Mouse (Mus musculus) monocyte, adult 2 months (primary cell): ENCODE data around the gene Shisa9.

ENCODE experiments used
- DNase-seq, 2 experiments: peaks; one replicate each; pipeline ENCODE4 v3.0.0; 2022; ENCODE audit warnings: low spot score in 2 of 2, low read depth in 1 of 2

Shisa9 gene

GRCm38 (mm10) chr16:12196841-12197240, 212.9 kb downstream of the Shisa9 start:
- DNase-seq: no peak

DNA sequence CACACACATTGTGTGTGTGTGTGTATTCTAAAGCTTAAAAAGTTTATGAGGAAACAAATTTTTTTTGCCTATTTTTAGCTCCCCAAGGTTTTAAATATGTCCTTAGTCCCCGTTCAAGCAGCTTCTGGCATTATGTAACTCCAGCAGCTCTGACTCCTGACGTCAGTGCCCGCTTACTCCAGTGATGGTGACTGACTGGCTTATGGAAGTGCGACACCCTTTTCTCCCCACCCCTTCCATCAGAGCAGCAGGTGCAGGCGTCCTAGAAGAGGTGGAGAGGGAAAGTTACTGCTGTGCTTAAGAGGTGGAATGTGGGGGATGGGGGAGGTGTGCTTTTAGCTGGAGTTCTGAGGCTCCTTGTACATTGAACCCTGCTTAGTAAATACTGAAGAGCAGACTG, 213.7 kb downstream of the Shisa9 start:
- DNase-seq: no peak

GRCm38 (mm10) chr16:12201216-12201615, 217.3 kb downstream of the Shisa9 start:
- DNase-seq: no peak

DNA sequence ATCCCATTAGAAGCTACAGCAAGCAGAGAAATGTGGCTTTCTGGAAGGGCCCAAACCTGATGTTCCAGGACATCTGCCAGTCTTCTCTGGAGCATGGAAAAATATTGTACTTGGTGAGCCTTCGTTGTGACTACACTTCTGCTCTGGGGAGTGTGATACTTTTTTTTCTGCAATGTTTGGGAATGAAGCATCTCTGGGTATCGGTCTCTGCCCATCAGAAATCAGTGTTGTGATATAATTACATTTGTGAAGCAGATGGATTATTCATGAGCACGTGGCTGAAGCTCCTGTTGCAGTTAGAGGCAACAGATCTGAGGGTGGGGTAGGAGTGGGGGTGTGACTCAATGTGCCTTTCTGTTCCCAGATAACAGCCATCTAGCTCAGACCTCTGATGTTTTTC, 218.2 kb downstream of the Shisa9 start:
- no peak for DNase-seq

GRCm38 (mm10) chr16:12203055-12203454, 219.1 kb downstream of the Shisa9 start:
- no peak for DNase-seq

DNA sequence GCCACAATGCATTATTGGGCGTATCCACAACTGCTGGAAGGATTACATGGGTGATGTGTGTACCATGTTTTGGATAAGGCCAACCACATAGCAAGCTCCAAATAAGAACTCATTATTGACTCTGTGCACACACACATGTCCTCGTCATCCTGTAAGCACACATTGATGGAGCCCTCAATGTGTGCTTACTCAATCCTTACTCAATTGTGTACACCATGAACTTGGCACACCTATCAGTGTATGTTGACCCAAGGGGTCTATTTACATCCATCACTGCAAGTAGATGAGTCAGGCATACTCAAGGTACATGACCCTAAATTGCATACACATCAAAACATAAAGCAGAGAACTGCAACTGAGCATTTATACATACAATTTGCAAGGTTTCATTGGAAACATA, 220.5 kb downstream of the Shisa9 start:
- no peak for DNase-seq

GRCm38 (mm10) chr16:12206421-12206950, 222.6 kb downstream of the Shisa9 start:
- DNase-seq: no peak

GRCm38 (mm10) chr16:12206951-12207350, 223.0 kb downstream of the Shisa9 start:
- DNase-seq: no peak

GRCm38 (mm10) chr16:12209355-12209754, 225.4 kb downstream of the Shisa9 start:
- DNase-seq: no peak

DNA sequence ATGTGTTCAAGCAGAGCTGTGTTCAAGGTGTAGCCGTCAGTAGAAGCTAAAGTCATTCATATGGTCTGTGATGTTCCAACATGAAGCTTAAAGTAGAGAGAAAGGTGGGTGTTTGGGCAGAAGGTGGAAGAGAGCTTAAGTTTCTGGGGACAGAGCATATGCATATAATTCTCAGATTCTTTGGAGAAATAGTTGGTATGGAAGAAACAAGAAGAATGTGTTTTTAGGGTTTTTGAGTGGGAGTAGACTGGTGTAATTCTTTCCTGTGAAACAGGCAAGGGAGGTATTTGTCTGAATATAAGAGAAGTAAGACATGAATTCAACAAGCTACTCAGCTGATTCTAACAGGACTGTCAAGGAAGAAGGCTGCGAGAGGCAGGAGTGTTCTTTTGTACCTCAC, 225.9 kb downstream of the Shisa9 start:
- DNase-seq: no peak

DNA sequence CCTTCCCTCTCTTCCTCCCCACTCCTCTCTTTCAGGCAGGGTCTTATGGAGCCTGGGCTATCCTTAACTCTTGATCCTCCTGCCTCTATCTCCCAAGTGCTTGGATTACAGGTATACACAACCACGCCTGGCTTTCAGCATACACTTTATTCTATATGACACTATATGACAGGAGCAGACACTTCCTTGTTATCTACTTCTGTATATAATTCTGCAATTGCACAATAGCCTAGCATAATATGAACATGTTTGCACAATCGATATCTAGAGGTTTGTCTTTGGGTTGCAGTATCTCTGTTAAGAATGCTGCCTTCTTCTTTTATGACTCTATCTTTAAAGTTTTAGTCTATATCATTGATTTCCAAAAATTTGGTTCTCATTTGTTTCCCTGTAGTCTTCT, 230.1 kb downstream of the Shisa9 start:
- DNase-seq: no peak

DNA sequence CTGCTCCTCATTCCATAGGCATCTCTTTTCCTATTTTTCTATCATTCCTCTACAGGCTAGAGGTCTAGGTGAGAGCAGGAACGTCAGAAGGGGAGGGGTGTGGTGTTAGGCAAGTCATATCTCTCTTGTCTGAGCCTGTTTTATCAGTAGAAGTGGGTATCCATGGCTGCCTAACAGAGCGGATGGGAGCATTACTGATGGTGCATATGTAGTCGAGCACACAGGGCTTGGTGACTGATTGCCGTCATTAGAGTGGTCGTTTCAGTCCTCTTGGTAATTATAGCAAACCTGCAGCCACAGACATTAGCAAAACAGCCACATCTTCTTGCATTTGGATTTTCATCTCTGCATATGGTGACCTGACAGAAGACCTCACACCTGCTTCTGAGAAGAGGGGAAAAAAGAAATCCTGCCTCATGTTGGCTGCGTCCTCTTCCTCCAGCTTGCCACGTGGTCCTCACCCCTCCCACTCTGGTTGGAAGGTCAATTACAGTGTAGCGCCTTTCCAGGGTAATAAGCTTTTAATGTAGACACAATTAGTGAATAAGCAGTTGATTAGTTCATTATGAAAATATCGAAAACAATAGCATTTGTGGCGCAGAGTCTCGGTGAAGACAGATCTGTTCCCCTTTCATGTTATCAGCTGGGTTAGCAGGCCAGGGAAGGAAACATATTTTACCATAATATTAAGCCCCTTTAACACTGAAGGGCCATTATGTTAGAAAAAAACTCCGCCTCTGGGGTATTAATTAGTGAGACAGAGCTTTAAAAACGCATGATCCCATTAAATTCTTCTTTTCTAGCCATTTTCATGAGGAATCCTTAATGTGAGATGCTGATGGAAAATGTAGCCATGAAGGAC, 233.6 kb downstream of the Shisa9 start:
- no peak for DNase-seq

DNA sequence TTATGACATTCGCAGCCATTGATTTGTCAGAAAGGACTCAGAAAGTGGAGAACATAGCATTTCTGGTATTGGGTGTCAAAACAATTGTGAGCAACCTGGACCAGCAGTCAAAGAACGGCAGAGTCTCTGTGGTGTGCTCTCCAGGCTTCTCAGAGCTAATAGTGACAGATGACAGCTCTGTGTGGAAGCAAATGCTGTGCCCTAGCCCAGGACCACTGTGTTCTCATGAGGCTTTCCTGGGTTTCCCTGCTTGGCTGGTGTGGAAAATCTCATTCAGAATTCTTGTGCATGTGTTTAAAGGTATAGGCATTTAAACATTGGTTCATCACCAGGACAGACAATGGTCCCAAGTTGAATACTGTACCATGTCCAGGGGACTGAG, 234.2 kb downstream of the Shisa9 start:
- DNase-seq: no peak

DNA sequence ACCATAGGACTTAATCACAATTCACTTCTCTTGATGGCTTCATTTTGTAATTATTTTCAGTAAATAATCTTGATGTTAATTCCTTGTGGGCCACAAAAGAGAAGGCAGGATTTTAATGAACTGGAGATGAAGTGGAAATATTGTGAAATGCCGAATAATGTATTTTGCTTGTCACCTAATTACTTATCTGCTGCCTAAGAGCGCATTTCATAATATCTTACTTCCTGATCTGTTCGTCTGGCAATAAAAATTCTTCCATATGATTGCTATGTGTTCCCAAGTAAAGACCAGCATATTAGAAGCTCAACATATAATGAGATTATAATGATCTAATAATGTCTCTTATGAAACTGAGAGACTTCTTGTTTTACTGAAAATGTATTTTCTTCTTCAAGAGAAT, 235.9 kb downstream of the Shisa9 start:
- DNase-seq: no peak

GRCm38 (mm10) chr16:12223537-12223936, 239.6 kb downstream of the Shisa9 start:
- DNase-seq: no peak

DNA sequence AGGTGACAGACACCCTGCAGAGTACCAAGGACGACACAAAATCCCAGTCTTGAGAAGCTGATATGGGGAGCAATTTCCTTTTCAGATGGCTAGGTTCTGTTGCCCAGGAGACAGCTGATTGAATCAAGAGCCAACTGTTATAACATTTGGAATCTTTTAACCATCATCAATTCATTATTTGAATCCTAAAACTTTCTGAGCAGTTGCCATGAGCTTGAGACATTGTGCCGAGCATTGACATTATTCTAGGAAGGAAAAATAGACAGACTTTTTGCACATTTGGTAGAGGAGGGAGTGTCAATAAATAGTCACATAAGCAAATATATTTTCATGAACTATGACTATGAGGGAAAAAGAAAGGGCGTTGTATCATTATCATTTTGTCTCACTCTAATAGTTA, 243.0 kb downstream of the Shisa9 start:
- DNase-seq: no peak

GRCm38 (mm10) chr16:12233288-12233687, 249.4 kb downstream of the Shisa9 start:
- no peak for DNase-seq

- DNase-seq: no peak
Measured at GRCm38 (mm10) chr16:12234289-12234688, 250.4 kb downstream of the Shisa9 start.

DNA sequence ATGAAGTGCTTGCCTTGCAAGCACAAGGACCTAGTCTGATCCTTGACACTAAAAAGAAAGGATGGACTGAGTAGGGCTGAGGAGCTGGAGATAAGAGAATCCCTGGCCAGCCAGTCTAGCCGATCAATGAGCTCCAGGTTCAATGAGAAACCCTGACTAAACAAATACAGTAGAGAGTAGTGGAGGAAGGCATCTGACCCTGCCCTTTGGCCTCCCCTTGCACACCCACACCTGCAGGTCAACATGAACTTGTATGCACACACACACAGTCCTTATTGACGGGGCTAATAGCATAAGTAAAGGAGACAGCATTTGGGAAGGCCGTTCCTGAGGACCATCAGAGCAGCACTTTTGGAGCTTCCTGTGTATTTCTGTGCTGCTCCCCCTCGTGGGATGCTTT, 254.7 kb downstream of the Shisa9 start:
- DNase-seq: no peak

DNA sequence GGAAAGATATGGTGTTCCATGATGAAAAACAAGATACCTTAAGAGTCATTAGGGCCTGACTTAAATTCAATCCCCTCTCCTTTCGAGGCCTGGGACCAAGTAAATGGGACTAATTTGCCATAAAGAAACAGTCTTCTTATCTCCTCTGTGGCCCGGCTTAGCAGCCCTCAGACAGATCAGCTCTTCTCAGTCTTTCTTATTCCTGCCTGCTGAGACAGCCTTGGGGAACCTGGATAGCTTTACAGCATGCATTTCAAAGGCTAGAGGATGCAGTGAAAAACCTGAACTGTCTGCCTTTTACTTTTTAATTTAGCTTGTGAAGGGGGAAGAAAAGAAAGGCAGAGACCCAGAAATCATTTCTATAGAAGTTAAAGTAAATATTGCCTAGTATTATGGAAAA, 275.4 kb downstream of the Shisa9 start:
- no peak for DNase-seq

DNA sequence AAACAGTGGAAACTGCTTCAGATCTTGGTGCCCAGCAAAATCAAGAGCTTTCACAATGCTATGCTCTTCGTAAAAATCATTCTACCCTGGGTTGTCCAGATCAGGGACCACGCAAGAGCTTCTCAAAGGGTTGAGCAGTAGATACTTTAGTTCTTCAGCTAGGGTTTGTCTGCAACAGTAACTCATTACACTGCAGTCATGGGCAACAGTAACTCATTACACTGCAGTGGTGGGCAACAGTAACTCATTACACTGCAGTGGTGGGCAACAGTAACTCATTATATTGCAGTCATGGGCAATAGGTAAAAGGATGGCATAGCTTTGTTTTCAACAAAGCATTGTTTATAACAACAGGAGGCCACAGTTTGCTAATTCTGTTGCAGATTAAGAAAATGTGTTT, 281.9 kb downstream of the Shisa9 start:
- no peak for DNase-seq

DNA sequence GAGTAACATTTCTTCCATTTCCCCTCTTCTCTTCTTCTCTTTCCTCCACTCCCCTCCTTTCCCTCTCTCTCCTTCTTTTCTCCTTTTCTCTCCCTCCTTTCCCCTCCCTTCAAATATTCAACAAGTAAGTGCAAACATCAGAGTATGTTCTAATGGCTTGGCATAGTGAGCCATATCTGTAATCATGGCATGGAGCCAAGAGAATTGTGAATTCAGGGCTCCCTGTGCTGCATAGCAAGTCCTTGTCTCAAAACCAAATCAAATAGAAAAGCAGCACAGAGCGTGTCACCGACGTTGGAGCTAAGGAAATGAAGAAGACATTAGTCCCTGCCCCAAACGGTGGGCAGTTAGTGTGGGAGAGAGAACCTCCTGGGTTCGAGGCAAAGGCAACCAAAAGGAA, 316.6 kb downstream of the Shisa9 start:
- no peak for DNase-seq

GRCm38 (mm10) chr16:12303420-12303819, 319.5 kb downstream of the Shisa9 start:
- no peak for DNase-seq
